Mouse (Mus musculus) erythroid progenitor cell, adult 5-6 weeks (primary cell): ENCODE data around the gene Tmem190. TPM values are rescaled to one million over a fixed set of nuclear protein-coding genes. Genes with fewer than 3 reads are reported as not detected.
"Not testable (repeated sequence)": the region's sequence is repeated elsewhere in the genome, so short reads cannot be mapped to it uniquely, and the experiment has no call there.

Experiments used
- ATAC-seq: replicated peaks from 2 replicates; pipeline ENCODE4 v1.8.0; 2016; ENCODE audit warnings: moderate number of reproducible peaks, mild to moderate bottlenecking, moderate TSS enrichment, inconsistent platforms; ENCODE audit not compliant: poor library complexity, low FRiP score, severe bottlenecking
- total RNA-seq, 2 experiments: library from RNA; stranded (forward) in 1 of 2; stranded (reverse) in 1 of 2; fragments of 150-400 nt in 1 of 2; fragments of 186-747, 209-891 nt in 1 of 2; gene quantifications; 2 replicates each; pipeline versions ENCODE4 v1.2.3 to v1.2.4; 2015 to 2017; ENCODE audit warnings: low replicate concordance in 2 of 2

Gene Tmem190
- total RNA-seq, 2 experiments from 2014 or later, result not detected

- ATAC-seq, result peak; percentile 81
Observed at GRCm38 (mm10) chr7:4806716-4807115, 24.0 kb downstream of the Tmem190 start.

GRCm38 (mm10) chr7:4811131-4811530 lies 28.4 kb downstream of the Tmem190 start:
- ATAC-seq, result not testable (repeated sequence)

DNA sequence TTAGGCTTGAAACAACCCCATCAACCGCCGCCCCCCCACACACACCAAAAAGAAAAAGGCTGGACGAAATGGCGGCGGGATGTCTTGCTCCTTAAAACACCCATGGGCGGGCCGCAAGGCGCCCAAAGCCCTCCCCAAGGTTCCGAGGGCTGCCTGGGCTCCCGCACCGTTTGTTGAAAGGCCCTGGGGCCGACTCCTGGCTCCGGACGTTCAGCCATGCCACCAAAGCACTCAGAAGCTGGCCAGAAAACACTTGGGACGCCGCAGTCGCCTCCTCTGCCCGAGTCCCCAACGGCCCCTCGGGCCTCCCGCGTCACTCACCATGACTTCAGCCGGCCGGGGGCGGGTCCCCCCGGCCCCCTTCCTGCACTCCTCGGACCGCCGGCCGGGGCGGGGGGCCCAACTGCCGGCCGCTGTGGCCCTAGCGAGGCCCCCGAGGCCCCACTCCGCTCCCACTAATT lies 29.1 kb downstream of the Tmem190 start:
- no peak for ATAC-seq

DNA sequence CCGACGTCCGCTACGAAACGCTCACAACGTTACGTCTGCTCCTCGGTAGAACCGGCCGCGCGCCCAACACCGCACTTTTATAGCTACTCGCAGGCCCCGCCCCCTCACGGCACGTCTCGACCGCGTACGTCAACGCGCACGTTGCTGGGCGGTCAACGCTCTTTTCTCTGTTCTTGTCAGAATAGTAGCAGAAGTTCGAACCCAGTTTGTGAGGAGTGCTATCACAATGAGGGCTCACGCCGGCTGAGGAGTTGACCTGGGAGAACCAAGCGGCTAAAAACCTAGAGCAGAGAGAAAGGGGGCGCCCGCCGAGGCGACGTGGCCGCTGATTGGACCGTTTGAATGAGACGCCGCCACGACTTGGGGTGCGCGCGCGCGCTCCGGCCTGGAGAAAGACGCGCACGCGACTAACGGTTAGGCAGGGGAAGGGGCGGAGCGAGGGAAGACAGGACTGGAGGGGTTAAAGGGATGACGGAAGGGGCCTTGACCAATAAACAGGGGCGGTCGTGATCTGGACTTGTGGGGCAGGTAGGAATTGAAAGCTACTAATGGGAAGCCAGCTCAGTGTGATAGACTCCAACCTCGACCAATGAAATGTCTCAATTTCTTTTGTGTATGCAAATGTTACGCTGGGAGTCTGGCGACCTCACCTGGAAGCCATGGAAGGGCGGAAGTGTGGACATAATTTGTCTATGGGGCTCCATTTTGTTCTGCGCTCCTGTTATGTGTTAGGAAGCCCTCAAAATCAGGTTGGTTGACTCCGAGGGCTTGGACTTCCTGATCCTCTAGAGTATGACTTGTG lies 29.8 kb downstream of the Tmem190 start, which contains the start of gene Ube2s:
Gene Ube2s, minus strand, starts transcription at position 288 of the 802 bp plus-strand sequence.
- peak; percentile 93 for ATAC-seq

DNA sequence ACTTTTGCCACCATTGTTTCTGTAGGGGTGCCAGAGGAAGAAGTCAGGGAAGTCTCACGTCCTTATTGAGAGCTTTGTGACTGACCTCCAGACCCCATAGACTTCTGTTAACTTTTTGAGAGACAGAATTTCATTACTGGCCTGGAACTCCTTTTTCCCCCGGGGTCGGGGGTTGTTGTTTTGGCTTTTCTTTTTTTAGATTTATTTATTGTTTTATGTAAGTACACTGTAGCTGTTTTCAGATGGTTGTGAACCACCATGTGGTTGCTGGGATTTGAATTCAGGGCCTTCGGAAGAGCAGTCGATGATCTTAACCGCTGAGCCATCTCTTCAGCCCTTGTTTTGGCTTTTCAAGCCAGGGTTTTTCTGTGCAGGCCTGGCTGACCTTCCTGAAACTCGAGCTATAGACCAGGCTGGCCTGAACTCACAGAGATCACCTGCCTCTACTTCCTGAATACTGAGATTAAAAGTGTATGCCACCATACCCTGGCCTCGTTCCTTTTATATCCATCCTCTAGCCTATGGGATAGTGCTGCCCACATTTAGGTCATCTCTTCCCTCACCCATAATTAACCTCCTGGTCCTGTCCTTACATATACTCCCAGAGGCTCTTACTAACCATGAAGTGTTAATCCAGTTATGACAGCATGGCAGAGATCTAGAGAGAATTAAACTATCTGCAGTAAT lies 30.5 kb downstream of the Tmem190 start:
- no peak for ATAC-seq

DNA sequence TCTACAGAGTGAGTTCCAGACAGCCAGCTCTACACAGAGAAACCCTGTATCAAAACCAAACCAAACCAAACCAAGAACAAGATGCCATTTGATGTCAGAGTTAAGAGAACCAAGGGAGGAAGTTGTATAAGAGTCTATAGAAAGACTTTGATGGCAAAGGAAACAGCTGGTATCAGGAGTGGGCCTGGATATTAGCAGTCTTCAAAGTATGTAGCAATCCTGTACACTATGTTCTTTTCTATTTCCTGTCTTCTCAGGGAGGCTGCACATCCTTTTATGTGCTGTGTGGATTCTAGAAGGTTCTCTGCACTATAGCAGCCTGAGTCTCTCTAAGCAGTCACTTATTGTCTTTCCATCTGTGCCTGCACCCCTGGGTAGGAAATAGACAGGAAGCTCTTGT lies 33.8 kb downstream of the Tmem190 start:
- ATAC-seq, result no peak

DNA sequence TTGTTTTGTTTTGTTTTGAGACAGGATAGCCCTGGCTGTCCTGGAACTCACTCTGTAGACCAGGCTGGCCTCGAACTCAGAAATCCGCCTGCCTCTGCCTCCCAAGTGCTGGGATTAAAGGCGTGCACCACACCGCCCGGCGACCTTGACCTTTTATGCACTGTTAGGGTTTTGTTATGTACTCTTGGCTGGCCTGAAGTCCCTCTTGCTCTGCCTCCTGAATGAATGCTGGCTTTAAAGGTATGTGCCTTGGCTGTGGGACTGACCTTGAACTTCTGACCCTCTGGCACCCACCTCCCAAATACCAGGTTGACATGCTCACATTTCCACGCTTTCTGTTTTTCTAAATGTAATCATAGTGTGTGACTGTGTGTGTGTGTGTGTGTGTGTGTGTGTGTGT lies 38.2 kb downstream of the Tmem190 start:
- not testable (repeated sequence) for ATAC-seq

DNA sequence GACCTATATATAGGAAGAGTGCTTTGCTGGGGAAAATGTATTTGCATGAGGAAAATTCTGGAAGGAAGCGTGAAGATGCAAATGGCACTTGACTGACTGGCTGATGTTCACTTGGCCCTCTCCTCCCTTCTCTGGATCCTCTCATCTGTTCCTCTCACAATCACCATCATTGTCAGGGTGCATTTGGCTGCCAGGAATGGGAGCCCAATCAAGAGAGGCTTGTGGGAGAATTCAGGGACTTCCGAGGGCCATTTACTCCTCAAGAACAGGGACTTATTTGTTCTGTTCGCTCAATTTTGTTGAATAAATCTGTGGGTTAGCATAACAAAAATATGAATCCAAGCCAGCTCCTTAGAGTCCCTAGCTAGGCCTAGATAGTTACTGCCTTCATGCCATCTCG lies 39.0 kb downstream of the Tmem190 start:
- no peak for ATAC-seq

DNA sequence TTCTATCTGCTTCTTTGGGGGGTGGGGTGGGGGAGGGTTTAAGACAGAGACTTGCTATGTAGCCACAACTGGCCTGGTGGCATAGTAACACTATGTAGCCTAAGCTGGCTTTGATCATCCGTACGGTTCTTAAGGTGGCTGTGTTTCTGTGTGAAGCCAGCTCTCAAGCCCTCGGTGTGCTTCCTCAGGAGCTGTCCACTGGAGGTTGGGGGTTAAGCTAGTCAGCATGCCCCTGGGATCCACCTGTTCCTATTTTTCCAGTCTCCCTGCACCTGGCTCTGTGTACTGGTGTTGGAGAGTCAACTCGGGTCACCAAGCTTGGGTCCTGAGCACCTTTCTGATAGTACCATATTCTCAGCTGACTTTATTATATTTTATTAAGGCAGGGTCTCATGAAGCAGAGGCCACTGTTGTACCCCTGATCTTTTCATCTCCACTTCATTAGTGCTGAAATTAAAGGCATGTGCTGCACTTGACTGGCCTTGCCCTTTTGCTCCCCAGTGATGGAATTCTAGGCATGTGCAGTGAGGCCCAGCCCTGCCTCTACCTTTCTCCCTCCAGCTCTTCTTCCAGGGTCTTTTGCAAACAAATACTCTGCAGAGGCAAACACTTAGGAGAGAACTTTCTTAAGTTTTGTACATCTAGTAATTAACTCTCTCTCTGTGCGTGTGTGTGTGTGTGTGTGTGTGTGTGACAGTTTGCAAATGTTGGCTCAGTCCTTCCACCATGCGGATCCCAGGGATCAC lies 39.6 kb downstream of the Tmem190 start:
- no peak for ATAC-seq

- ATAC-seq, result no peak
Observed at GRCm38 (mm10) chr7:4825365-4825764, 42.6 kb downstream of the Tmem190 start.

DNA sequence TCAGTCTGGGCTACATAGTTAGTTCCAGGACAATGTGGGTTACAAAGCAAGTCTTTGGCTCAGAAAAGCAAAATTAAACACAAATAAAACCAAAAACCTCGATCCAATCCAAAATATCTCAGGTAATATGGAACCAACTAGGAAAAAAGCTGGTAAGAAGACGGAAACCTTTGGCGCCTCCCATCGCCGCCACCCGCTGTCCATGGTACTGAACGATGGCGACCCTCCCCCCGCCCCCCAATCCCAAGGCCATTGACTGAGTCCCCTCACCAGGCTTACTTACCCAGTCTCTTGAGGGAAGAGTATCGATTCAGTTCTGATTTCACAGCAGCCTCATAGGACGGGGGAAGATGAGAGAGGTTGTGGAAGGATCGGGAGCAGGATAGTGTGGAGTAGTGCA lies 47.7 kb downstream of the Tmem190 start:
- no peak for ATAC-seq

Other genes starting within 250 kb of the Tmem190 start
- not detected in 2 replicates for gene Syt5, start 235.4 kb upstream of the Tmem190 start, total RNA-seq (2015; ENCODE audit: low replicate concordance)
- not detected in 2 replicates for gene Syt5, start 235.4 kb upstream of the Tmem190 start, total RNA-seq (2017; ENCODE audit: low replicate concordance)
- not detected in 2 replicates for gene Ptprh, start 178.9 kb upstream of the Tmem190 start, total RNA-seq (2015; ENCODE audit: low replicate concordance)
- gene Ptprh, start 178.9 kb upstream of the Tmem190 start, total RNA-seq (2017; ENCODE audit: low replicate concordance), result not detected in 2 replicates
- gene Tmem86b, start 151.5 kb upstream of the Tmem190 start, total RNA-seq (2015; ENCODE audit: low replicate concordance), result 72.1 and 91.0 TPM in 2 replicates
- gene Tmem86b, start 151.5 kb upstream of the Tmem190 start, total RNA-seq (2017; ENCODE audit: low replicate concordance), result 37.6 and 45.8 TPM in 2 replicates
- 62.0 and 84.3 TPM in 2 replicates for gene Ppp6r1, start 123.9 kb upstream of the Tmem190 start, total RNA-seq (2015; ENCODE audit: low replicate concordance)
- gene Ppp6r1, start 123.9 kb upstream of the Tmem190 start, total RNA-seq (2017; ENCODE audit: low replicate concordance), result 73.6 and 85.1 TPM in 2 replicates
- gene Hspbp1, start 97.9 kb upstream of the Tmem190 start, total RNA-seq (2015; ENCODE audit: low replicate concordance), result 4.0 and 32.3 TPM in 2 replicates
- gene Hspbp1, start 97.9 kb upstream of the Tmem190 start, total RNA-seq (2017; ENCODE audit: low replicate concordance), result 2.8 and 3.2 TPM in 2 replicates
- gene Brsk1, start 92.3 kb upstream of the Tmem190 start, total RNA-seq (2015; ENCODE audit: low replicate concordance), result not detected in 2 replicates
- not detected in 2 replicates for gene Brsk1, start 92.3 kb upstream of the Tmem190 start, total RNA-seq (2017; ENCODE audit: low replicate concordance)
- 1.4 TPM in 1 of 2 replicates, not detected in the other for gene Tmem150b, start 57.7 kb upstream of the Tmem190 start, total RNA-seq (2015; ENCODE audit: low replicate concordance)
- gene Tmem150b, start 57.7 kb upstream of the Tmem190 start, total RNA-seq (2017; ENCODE audit: low replicate concordance), result 0.68 TPM in 1 of 2 replicates, not detected in the other
- gene Kmt5c, start 42.8 kb upstream of the Tmem190 start, total RNA-seq (2015; ENCODE audit: low replicate concordance), result 24.9 and 33.1 TPM in 2 replicates
- 59.4 and 64.2 TPM in 2 replicates for gene Kmt5c, start 42.8 kb upstream of the Tmem190 start, total RNA-seq (2017; ENCODE audit: low replicate concordance)
- 54.1 and 81.8 TPM in 2 replicates for gene Cox6b2, start 29.8 kb upstream of the Tmem190 start, total RNA-seq (2015; ENCODE audit: low replicate concordance)
- gene Cox6b2, start 29.8 kb upstream of the Tmem190 start, total RNA-seq (2017; ENCODE audit: low replicate concordance), result 49.8 and 94.9 TPM in 2 replicates
- gene Fam71e2, start 11.6 kb upstream of the Tmem190 start, total RNA-seq (2015; ENCODE audit: low replicate concordance), result not detected in 2 replicates
- gene Fam71e2, start 11.6 kb upstream of the Tmem190 start, total RNA-seq (2017; ENCODE audit: low replicate concordance), result not detected in 2 replicates
- gene Il11, start 78 bp upstream of the Tmem190 start, total RNA-seq (2015; ENCODE audit: low replicate concordance), result not detected in 2 replicates
- not detected in 2 replicates for gene Il11, start 78 bp upstream of the Tmem190 start, total RNA-seq (2017; ENCODE audit: low replicate concordance)
- gene Tmem238, start 6.7 kb downstream of the Tmem190 start, total RNA-seq (2015; ENCODE audit: low replicate concordance), result 2.9 TPM in 1 of 2 replicates, not detected in the other
- gene Tmem238, start 6.7 kb downstream of the Tmem190 start, total RNA-seq (2017; ENCODE audit: low replicate concordance), result 0.90 and 0.98 TPM in 2 replicates
- 603 and 642 TPM in 2 replicates for gene Rpl28, start 9.9 kb downstream of the Tmem190 start, total RNA-seq (2015; ENCODE audit: low replicate concordance)
- 83.6 and 269 TPM in 2 replicates for gene Rpl28, start 9.9 kb downstream of the Tmem190 start, total RNA-seq (2017; ENCODE audit: low replicate concordance)
- gene Ube2s, start 29.7 kb downstream of the Tmem190 start, total RNA-seq (2015; ENCODE audit: low replicate concordance), result 686 and 831 TPM in 2 replicates
- gene Ube2s, start 29.7 kb downstream of the Tmem190 start, total RNA-seq (2017; ENCODE audit: low replicate concordance), result 310 and 437 TPM in 2 replicates
- gene Shisa7, start 61.8 kb downstream of the Tmem190 start, total RNA-seq (2015; ENCODE audit: low replicate concordance), result not detected in 2 replicates
- not detected in 2 replicates for gene Shisa7, start 61.8 kb downstream of the Tmem190 start, total RNA-seq (2017; ENCODE audit: low replicate concordance)
- gene Isoc2b, start 87.3 kb downstream of the Tmem190 start, total RNA-seq (2015; ENCODE audit: low replicate concordance), result not detected in 2 replicates
- 1.5 TPM in 1 of 2 replicates, not detected in the other for gene Isoc2b, start 87.3 kb downstream of the Tmem190 start, total RNA-seq (2017; ENCODE audit: low replicate concordance)
- gene Isoc2a, start 94.2 kb downstream of the Tmem190 start, total RNA-seq (2015; ENCODE audit: low replicate concordance), result 2.2 TPM in 1 of 2 replicates, not detected in the other
- 0.26 and 1.8 TPM in 2 replicates for gene Isoc2a, start 94.2 kb downstream of the Tmem190 start, total RNA-seq (2017; ENCODE audit: low replicate concordance)
- not detected in 2 replicates for gene Gm36210, start 123.6 kb downstream of the Tmem190 start, total RNA-seq (2015; ENCODE audit: low replicate concordance)
- gene Gm36210, start 123.6 kb downstream of the Tmem190 start, total RNA-seq (2017; ENCODE audit: low replicate concordance), result not detected in 2 replicates
- 7.1 and 8.6 TPM in 2 replicates for gene Zfp628, start 132.3 kb downstream of the Tmem190 start, total RNA-seq (2015; ENCODE audit: low replicate concordance)
- gene Zfp628, start 132.3 kb downstream of the Tmem190 start, total RNA-seq (2017; ENCODE audit: low replicate concordance), result 4.6 and 11.6 TPM in 2 replicates
- 2.9 TPM in 1 of 2 replicates, not detected in the other for gene Nat14, start 139.1 kb downstream of the Tmem190 start, total RNA-seq (2015; ENCODE audit: low replicate concordance)
- gene Nat14, start 139.1 kb downstream of the Tmem190 start, total RNA-seq (2017; ENCODE audit: low replicate concordance), result 0.64 and 4.4 TPM in 2 replicates
- not detected in 2 replicates for gene Ssc5d, start 142.8 kb downstream of the Tmem190 start, total RNA-seq (2015; ENCODE audit: low replicate concordance)
- not detected in 2 replicates for gene Ssc5d, start 142.8 kb downstream of the Tmem190 start, total RNA-seq (2017; ENCODE audit: low replicate concordance)
- not detected in 2 replicates for gene Sbk2, start 181.5 kb downstream of the Tmem190 start, total RNA-seq (2015; ENCODE audit: low replicate concordance)
- not detected in 2 replicates for gene Sbk2, start 181.5 kb downstream of the Tmem190 start, total RNA-seq (2017; ENCODE audit: low replicate concordance)
- not detected in 2 replicates for gene Sbk3, start 188.2 kb downstream of the Tmem190 start, total RNA-seq (2015; ENCODE audit: low replicate concordance)
- gene Sbk3, start 188.2 kb downstream of the Tmem190 start, total RNA-seq (2017; ENCODE audit: low replicate concordance), result not detected in 2 replicates
- 9.2 TPM in 1 of 2 replicates, not detected in the other for gene Zfp579, start 213.2 kb downstream of the Tmem190 start, total RNA-seq (2015; ENCODE audit: low replicate concordance)
- gene Zfp579, start 213.2 kb downstream of the Tmem190 start, total RNA-seq (2017; ENCODE audit: low replicate concordance), result 1.8 TPM in 1 of 2 replicates, not detected in the other
- 4.7 and 16.3 TPM in 2 replicates for gene Zfp524, start 231.5 kb downstream of the Tmem190 start, total RNA-seq (2015; ENCODE audit: low replicate concordance)
- 0.64 and 3.2 TPM in 2 replicates for gene Zfp524, start 231.5 kb downstream of the Tmem190 start, total RNA-seq (2017; ENCODE audit: low replicate concordance)
- 11.9 and 14.7 TPM in 2 replicates for gene Fiz1, start 231.8 kb downstream of the Tmem190 start, total RNA-seq (2015; ENCODE audit: low replicate concordance)
- gene Fiz1, start 231.8 kb downstream of the Tmem190 start, total RNA-seq (2017; ENCODE audit: low replicate concordance), result 5.6 and 9.1 TPM in 2 replicates
- gene Gm44973, start 232.6 kb downstream of the Tmem190 start, total RNA-seq (2015; ENCODE audit: low replicate concordance), result 5.0 TPM in 1 of 2 replicates, not detected in the other
- gene Gm44973, start 232.6 kb downstream of the Tmem190 start, total RNA-seq (2017; ENCODE audit: low replicate concordance), result 1.4 TPM in 1 of 2 replicates, not detected in the other
- gene Zfp865, start 237.4 kb downstream of the Tmem190 start, total RNA-seq (2015; ENCODE audit: low replicate concordance), result 9.0 and 9.2 TPM in 2 replicates
- 6.3 and 7.6 TPM in 2 replicates for gene Zfp865, start 237.4 kb downstream of the Tmem190 start, total RNA-seq (2017; ENCODE audit: low replicate concordance)
- not detected in 2 replicates for gene Ccdc106, start 237.6 kb downstream of the Tmem190 start, total RNA-seq (2015; ENCODE audit: low replicate concordance)
- gene Ccdc106, start 237.6 kb downstream of the Tmem190 start, total RNA-seq (2017; ENCODE audit: low replicate concordance), result not detected in 2 replicates